Mouse (Mus musculus) c-Kit-positive CD71-positive TER-119-negative erythroid progenitor cells, embryonic 14.5 days (primary cell): Measurements from ENCODE around the gene Stk19.
"Not testable (repeated sequence)": the region's sequence is repeated elsewhere in the genome, so short reads cannot be mapped to it uniquely, and the experiment has no call there.

ENCODE experiments used
- DNase-seq: peaks from one replicate; pipeline ENCODE4 v3.0.0-alpha.2; 2013; ENCODE audit warnings: low read depth

Gene Stk19

DNA sequence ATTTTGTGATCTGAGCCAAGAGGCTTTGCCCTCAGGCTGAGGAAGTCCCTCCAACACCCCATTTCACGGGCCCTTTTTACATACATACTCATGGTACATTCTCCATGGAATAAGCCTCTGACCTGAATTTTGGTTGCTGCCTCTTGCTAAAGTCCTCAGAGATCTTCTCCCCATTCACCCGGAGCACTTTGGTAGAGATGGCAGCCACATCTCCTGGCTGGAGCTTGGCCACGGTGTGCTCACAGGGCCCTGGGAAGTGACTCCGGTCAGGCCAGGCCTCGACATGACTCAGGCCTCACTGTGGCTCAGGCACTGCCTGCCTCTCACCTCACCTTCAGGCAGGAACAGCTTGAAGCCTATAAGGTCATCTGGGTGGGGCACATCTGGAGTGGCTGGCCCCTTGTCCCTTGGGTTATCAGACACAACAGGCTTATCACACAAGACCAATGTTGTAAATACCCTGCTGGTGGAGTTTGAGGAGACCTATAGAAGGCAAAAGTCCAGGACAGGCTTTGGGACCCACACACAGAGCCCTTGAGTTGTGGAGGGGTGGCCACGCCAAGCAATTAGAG lies 4.1 kb upstream of the Stk19 start:
- no peak for DNase-seq

- DNase-seq: no peak
These were observed 2.0 kb upstream of the Stk19 start for GRCm38 (mm10) chr17:34838785-34839184.

DNA sequence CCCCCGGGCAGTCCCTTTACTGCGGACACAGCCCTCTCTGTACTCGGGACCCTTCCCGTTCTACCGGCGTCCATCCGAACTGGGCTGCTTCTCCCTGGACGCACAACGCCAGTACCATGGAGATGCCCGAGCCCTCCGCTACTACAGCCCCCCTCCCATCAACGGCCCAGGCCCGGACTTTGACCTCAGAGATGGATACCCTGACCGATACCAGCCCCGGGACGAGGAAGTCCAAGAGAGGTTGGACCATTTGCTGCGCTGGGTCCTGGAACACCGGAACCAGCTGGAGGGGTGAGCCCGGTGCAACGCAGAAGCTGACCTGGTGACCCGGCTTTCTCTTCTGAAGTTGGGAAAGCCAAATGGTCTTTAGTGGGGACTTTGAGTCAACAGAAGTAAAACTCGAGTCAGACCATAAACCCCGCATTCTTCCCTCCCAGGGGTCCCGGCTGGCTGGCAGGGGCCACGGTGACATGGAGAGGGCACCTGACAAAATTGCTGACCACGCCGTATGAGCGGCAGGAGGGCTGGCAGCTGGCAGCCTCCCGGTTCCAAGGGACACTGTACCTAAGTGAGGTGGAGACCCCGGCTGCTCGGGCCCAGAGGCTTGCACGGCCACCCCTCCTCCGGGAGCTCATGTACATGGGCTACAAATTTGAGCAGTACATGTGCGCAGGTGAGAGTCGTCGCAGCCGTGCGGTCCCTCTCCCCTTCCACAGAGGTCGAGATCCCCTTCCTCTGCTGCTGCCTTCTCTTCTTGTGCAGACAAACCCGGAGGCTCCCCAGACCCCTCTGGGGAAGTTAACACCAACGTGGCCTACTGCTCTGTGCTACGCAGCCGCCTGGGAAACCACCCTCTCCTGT lies 949 bp upstream of the Stk19 start:
- DNase-seq: no peak

GRCm38 (mm10) chr17:34836155-34836855 lies 440 bp downstream of the Stk19 start:
- no peak for DNase-seq

GRCm38 (mm10) chr17:34830776-34831175 lies 6.0 kb downstream of the Stk19 start:
- DNase-seq: not testable (repeated sequence)

DNA sequence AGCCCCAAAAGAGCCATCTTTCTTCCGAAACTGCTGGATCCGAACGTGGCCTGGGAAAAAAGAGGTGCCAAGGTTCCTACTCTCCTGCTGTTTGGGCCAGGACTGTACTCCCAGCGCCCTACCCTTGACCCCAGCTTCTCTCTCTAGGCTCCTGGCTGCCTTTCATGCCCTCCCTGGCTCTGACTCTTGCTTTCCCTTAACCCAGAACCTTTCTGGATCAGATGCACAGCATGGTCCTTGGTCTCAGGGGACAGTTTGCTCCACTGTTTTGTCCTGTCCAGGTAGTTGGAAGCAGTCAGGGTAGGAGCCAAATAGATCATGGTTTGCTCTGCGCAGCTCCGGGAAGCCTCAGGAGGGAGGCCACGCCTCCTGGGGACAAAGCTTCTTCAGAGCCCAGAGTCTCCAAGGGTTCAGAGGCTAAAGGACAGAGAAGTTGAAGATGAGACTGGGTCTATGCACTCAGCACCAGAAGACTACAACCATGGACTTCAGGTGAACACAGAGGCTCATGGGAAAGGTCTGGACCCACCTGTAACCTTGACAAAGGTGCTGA lies 21.9 kb downstream of the Stk19 start:
- DNase-seq: no peak

GRCm38 (mm10) chr17:34813747-34814146 lies 23.0 kb downstream of the Stk19 start:
- DNase-seq: peak; percentile 20

DNA sequence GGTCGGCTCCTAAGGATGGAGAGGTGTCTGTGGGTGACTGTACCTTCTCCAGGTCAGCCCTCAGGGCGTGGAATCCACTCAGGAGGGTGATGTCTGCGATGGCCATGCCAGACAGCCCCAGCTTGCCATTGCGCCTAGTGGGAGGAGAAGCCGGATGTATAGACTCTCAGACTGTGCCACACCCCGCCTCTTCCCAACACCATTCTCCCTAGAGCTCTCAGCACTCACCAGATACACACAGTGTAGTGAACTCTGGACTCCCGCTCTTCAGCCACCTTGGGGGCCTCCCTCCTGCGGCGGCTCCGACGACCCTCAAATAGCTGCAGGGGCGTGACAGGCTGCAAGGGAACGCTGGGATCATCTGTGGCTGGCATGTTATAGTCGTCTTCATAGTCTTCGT lies 25.5 kb downstream of the Stk19 start:
- DNase-seq: no peak

DNA sequence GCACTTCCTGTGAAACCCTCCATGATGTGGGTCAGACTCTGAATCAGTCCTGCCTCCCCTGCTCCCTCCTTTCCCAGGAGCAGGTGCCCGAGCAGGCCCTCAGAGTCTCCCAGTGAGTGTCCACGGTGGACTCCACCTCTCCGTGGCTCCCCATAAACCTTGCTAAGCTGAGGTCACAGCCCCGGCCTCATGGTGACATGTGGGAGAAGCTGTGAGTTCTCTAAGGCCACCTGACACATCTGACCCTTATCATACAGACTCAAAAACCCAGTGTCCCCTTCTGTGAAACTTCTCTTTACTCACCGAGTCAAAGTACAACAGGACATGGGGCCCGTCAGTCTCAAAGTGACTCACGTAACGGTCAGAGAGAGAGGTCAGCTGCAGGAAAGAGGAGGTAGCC lies 25.9 kb downstream of the Stk19 start:
- DNase-seq: not testable (repeated sequence)

DNA sequence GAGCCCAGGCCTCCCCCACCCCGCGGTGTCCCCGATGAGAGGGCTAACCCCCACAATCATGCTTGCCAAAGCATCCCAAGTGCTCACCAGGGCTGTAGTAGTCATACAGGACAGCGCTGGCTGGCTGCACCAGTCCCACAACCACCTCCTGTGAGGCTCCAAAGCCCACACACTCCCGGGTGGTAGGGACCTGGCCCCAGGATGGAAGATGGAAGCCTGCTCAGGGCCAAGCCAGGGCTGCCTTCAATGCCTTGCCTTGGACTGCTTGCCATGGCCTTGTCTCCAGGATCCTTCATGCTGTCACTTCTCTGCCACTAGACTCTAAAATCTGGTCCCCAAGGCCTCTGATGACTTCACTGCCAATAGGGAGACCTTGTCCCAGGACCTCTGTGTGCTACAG lies 26.3 kb downstream of the Stk19 start:
- not testable (repeated sequence) for DNase-seq

DNA sequence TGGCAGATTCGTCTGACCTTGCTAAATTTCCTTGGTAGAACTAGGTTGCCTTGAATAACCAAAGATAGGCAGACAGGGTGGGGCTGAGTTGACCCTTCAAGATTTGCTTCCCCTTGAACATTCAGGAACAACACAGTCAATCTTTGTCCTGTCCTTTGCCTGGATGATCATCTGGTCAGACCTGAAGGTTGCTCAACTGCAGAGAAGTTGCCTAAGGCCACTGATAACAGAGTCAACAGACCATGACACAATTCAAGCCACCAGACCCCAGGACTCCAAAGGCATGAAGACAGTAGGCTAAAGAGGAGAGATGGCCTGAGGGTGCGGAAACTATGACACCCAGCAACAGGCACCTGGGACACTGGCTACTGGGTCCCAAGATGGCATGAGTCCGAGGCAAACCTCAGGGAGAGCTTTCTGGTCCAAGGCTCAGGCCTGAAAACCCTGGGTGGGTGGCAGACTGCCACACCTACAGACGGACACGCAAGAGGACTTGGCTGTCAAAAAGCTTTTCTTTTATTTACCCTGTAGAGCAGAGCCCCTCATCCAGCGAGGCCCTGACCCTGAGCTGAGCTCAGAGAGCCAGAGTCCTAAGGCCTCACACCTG lies 28.0 kb downstream of the Stk19 start:
- DNase-seq: no peak

- DNase-seq: no peak
These were observed 29.6 kb downstream of the Stk19 start for GRCm38 (mm10) chr17:34807176-34807575.

GRCm38 (mm10) chr17:34804871-34805562 lies 31.7 kb downstream of the Stk19 start:
- peak; percentile 11 for DNase-seq

DNA sequence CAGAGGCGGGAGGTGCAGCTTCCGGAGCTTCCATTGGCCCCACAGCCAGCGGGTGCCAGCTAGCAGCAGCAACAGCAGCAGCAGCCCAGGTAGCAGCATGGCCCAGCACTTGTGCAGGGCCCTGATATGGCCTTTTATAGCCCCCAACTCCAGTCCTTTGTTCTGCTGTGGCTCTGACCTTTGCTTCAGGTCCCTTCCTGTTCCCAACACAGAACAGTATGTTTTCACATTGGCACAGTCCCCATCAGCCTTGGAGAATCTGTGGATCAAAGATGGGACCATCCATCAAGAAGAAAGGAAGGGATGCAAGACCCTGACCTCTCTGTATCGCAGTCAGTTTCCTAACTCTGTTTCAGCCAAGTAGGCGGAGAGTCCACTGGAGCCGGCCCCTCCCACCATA lies 32.4 kb downstream of the Stk19 start, which contains the start of gene Cyp21a1:
Gene Cyp21a1, minus strand, starts transcription at position 261 of the 400 bp plus-strand sequence.
- DNase-seq: not testable (repeated sequence)

GRCm38 (mm10) chr17:34803367-34803766 lies 33.4 kb downstream of the Stk19 start:
- DNase-seq: not testable (repeated sequence)

DNA sequence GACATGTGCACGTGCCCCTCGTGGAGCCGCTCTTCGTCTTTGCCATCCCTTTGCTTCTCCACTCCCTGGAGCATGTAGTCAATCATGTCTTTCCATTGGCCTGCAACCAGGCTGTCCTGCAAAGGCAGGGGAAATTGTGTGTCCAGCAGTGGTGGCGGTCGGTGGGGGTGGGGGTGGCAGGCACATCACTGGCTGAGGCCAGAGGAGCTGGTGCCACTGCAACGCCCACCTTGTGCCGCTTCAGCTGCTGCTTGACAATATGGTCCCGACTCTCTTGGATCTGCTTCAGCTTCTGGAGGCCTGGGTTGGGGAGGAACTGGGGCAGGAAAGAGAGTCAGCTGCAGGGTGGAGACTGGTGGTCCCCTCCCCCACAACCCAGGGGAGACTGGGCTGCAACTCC lies 34.0 kb downstream of the Stk19 start:
- not testable (repeated sequence) for DNase-seq

- not testable (repeated sequence) for DNase-seq
These were observed 35.9 kb downstream of the Stk19 start for GRCm38 (mm10) chr17:34800781-34801305.

- no peak for DNase-seq
These were observed 37.2 kb downstream of the Stk19 start for GRCm38 (mm10) chr17:34799531-34799925.

GRCm38 (mm10) chr17:34798866-34799530 lies 37.7 kb downstream of the Stk19 start:
- no peak for DNase-seq

- DNase-seq: not testable (repeated sequence)
These were observed 38.7 kb downstream of the Stk19 start for GRCm38 (mm10) chr17:34798071-34798470.
